Mouse (Mus musculus) hindbrain, postnatal 0 days (tissue): ENCODE results near the gene Tmie. TPM values are rescaled to one million over a fixed set of nuclear protein-coding genes. Genes with fewer than 3 reads are reported as not detected.

Experiments
- ATAC-seq: fragments of 200-750 bp; cut with Nextera tagmentation; 2 replicates; pipeline ENCODE4 v1.8.0; 2017; ENCODE audit warnings: mild to moderate bottlenecking, moderate TSS enrichment, moderate library complexity
- DNase-seq: peaks from one replicate; pipeline ENCODE4 v3.0.0-alpha.2; 2015; ENCODE audit warnings: low spot score
- H3K27ac ChIP-seq: fragments of 300-500 bp; sonication (generic); 2 replicates; pipeline ENCODE4 v1.5.1; 2014; ENCODE audit warnings: mild to moderate bottlenecking
- H3K27me3 ChIP-seq: fragments of 300-500 bp; sonication (generic); 2 replicates; pipeline ENCODE4 v1.6.1; 2014; ENCODE audit warnings: low read length, mixed read lengths; ENCODE audit not compliant: insufficient read depth
- H3K36me3 ChIP-seq: fragments of 300-500 bp; sonication (generic); 2 replicates; pipeline ENCODE4 v1.6.1; 2014; ENCODE audit warnings: low read length, mixed read lengths; ENCODE audit not compliant: insufficient read depth
- H3K4me1 ChIP-seq: fragments of 300-500 bp; sonication (generic); 2 replicates; pipeline ENCODE4 v1.6.1; 2014; ENCODE audit warnings: antibody characterized with exemption, low read length, mixed read lengths; ENCODE audit not compliant: insufficient read depth
- H3K4me2 ChIP-seq: fragments of 300-500 bp; sonication (generic); 2 replicates; pipeline ENCODE4 v1.6.1; 2014; ENCODE audit warnings: low read depth, mild to moderate bottlenecking, low read length, moderate library complexity, mixed read lengths
- H3K4me3 ChIP-seq: fragments of 300-500 bp; sonication (generic); 2 replicates; pipeline ENCODE4 v1.5.1; 2014; ENCODE audit warnings: low read length
- H3K9ac ChIP-seq: fragments of 300-500 bp; sonication (generic); replicated peaks from 2 replicates; pipeline ENCODE4 v1.6.1; 2014; ENCODE audit warnings: mild to moderate bottlenecking, low read length, moderate library complexity, mixed read lengths
- H3K9me3 ChIP-seq: fragments of 300-500 bp; sonication (generic); 2 replicates; pipeline ENCODE4 v1.6.1; 2016; ENCODE audit warnings: low read length, mixed read lengths
- CTCF ChIP-seq: IDR thresholded peaks from 2 replicates; pipeline ENCODE4 v1.5.1; 2016; ENCODE audit warnings: antibody characterized with exemption, control low read depth, low read depth
- WGBS: fragments of 180-500 bp; shearing (Covaris S2); extraction: QIAGEN DNeasy Blood & Tissue Kit; methylation state at CpG from one replicate; pipeline ENCODE4 v1.1.7; 2014; 5-methylcytosine and 5-hydroxymethylcytosine counted together
- polyA plus RNA-seq: library from polyadenylated mRNA; unstranded; fragments of >200 nt; fragmentation: Nextera tagmentation; extraction: Ambion mirVana; gene quantifications from 2 replicates; pipeline ENCODE4 v1.2.1, GENCODE M21; 2015
- total RNA-seq: library from RNA; depleted of rRNA; stranded (reverse); fragments of >200 nt; gene quantifications from 2 replicates; pipeline ENCODE4 v1.2.3, GENCODE M21; 2014

Tmie gene
- total and polyA plus RNA-seq, 2 experiments from 2014 or later, result 6.2 to 6.8 TPM

DNA sequence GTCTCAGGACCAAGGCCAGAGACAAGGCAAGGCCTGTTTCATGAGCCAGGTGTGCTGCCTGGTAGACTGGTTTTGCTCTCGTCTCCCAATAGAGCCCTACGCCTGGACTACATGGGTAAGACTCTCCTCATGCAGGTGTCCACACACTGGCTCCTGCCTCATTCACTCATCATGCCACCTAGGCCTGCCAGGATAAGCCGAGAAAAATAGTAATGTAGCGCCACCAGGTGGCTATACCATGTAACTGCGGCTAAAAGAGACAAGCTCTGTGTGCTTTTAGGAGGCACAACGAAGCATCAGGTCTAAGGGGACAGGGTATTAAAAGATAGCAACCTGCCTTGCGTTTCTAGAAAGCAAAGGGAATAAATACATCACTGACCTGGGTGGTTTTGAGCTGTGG, 8.9 kb downstream of the Tmie start:
- Histone ChIP-seq H3K36me3 (no peaks in the 10 kb centered on the region), H3K27me3 (no peaks in the 10 kb centered on the region), H3K9me3 (no peaks in the 10 kb centered on the region), H3K4me1 (peaks cover 20% of the 10 kb centered on the region), H3K27ac (no peak overlapping the region), H3K4me2 (no peak overlapping the region), H3K9ac (no peak overlapping the region), H3K4me3 (no peak overlapping the region)
- ATAC-seq, result no peak; the same call in 1 of the 2 replicates
- 22% methylated on average over 7 of the region's 7 CpGs for WGBS
- peak; percentile 85 for TF ChIP-seq CTCF
- DNase-seq, result peak; percentile 78

GRCm38 (mm10) chr9:110858967-110859596, 20.8 kb downstream of the Tmie start:
- H3K9ac ChIP-seq, result no peak overlapping the region
- TF ChIP-seq CTCF, result no peak

DNA sequence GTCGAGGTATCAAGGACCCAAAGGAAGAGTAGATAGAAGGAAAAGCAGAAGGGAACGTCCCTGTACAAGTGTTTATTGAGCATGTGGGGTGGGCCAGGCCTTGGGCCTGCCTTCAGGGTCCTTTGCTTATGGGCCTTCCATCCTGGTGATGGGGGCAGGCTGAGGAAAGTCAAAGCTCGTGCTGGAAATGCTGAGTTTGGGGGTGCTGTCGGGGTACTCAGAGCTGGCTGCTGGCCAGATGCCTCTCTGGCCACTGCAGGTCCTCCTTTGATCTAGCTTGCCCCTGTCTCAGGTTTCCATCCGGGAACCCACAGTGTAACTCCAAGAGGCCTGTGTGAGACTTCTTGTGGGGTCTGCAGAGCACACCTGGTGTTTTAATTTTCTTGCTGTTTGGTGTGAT, 21.4 kb downstream of the Tmie start:
- Histone ChIP-seq H3K27ac (no peak overlapping the region), H3K36me3 (no peaks in the 10 kb centered on the region), H3K4me2 (no peak overlapping the region), H3K9ac (no peak overlapping the region), H3K27me3 (no peaks in the 10 kb centered on the region), H3K9me3 (no peaks in the 10 kb centered on the region), H3K4me1 (no peaks in the 10 kb centered on the region), H3K4me3 (no peak overlapping the region)
- no peak for ATAC-seq
- 61% methylated on average over 5 of the region's 5 CpGs for WGBS
- no peak for DNase-seq
- no peak for TF ChIP-seq CTCF

More at GRCm38 (mm10) chr9:110858967-110859596, 20.8 kb downstream of the Tmie start:
- DNase-seq (no peak), ATAC-seq (no peak)
- Histone ChIP-seq H3K27ac (no peak overlapping the region), H3K4me3 (no peak overlapping the region), H3K4me1 (no peaks in the 10 kb centered on the region), H3K36me3 (no peaks in the 10 kb centered on the region), H3K9me3 (no peaks in the 10 kb centered on the region), H3K4me2 (no peak overlapping the region), H3K27me3 (no peaks in the 10 kb centered on the region)
- WGBS, result 83% methylated on average over 5 of the region's 5 CpGs

- no peak within 1 kb of the TSS for H3K27ac ChIP-seq
- H3K4me2 ChIP-seq, result peak within 1 kb of the TSS; percentile 52
- ATAC-seq, result 0 out of 2 replicates have a peak, but pooled peaks have one; percentile 18
- no peak within 1 kb of the TSS; the same call in 1 of the 2 replicates for H3K9ac ChIP-seq
- H3K4me1 ChIP-seq, result no peaks in the 10 kb centered on the region
- H3K27me3 ChIP-seq, result no peaks in the 10 kb centered on the region
- H3K36me3 ChIP-seq, result no peaks in the 10 kb centered on the region
- DNase-seq, result peak; percentile 52
- H3K9me3 ChIP-seq, result no peaks in the 10 kb centered on the region
- H3K4me3 ChIP-seq, result peak within 1 kb of the TSS; percentile 24
- TF ChIP-seq CTCF, result peak; percentile 61
- 10% methylated on average over 43 of the region's 50 CpGs for WGBS
Measured at GRCm38 (mm10) chr9:110857781-110858472, 22.0 kb downstream of the Tmie start, which contains the start of gene Prss50. Prss50 (plus strand) TSS chr9:110857967.

DNA sequence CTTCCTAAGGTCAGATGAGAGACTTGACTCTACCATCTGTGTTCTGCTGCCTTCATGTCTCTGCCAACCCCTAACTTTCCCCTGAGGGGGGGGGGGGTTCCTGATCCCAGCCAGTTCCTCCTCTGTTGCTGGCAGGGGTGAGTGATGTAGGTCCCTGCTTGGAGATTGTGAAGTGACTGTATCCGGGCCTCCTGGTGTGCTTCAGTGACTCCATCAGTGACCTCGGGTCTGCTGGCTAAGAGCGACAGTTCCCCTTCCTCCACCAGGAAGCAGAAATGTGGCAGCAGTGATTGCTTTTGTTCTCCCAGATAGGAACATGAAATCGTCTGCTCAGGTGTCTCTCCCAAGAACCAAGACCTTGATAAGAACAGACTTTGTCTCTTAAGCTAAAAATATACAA, 23.0 kb downstream of the Tmie start:
- WGBS, result 62% methylated on average over 4 of the region's 4 CpGs

DNA sequence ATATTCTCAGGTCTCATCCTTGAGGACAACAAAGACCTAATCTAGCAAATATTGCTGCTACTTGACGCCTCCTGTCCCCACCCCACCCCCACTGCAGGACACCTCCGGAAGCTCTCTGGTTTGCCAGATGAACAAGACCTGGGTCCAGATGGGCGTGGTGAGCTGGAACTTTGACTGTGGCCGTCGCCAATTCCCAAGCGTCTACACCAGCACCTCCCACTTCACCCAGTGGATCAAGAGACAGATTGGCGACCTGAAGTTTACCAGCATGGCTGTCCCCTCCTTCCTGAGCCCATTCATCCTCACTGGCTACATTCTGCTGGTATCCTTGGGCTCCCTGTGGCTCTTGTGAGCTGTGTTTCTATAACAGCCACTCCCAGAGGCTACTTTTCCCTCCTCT, 24.0 kb downstream of the Tmie start:
- no peak for DNase-seq
- WGBS, result 81% methylated on average over 7 of the region's 7 CpGs
- Histone ChIP-seq H3K4me3 (no peak overlapping the region), H3K4me1 (no peaks in the 10 kb centered on the region), H3K27ac (no peak overlapping the region), H3K9ac (no peak overlapping the region), H3K27me3 (no peaks in the 10 kb centered on the region), H3K9me3 (no peaks in the 10 kb centered on the region), H3K36me3 (no peaks in the 10 kb centered on the region), H3K4me2 (no peak overlapping the region)
- TF ChIP-seq CTCF, result no peak
- no peak for ATAC-seq

More for the DNA sequence above, 23.0 kb downstream of the Tmie start:
- no peak for DNase-seq
- Histone ChIP-seq H3K4me1 (no peaks in the 10 kb centered on the region), H3K27me3 (no peaks in the 10 kb centered on the region), H3K9ac (no peak overlapping the region), H3K9me3 (no peaks in the 10 kb centered on the region), H3K4me3 (no peak overlapping the region), H3K36me3 (no peaks in the 10 kb centered on the region), H3K27ac (no peak overlapping the region), H3K4me2 (no peak overlapping the region)
- ATAC-seq, result no peak
- no peak for TF ChIP-seq CTCF

- Histone ChIP-seq H3K36me3 (no peaks in the 10 kb centered on the region), H3K9me3 (no peaks in the 10 kb centered on the region), H3K4me2 (no peak overlapping the region), H3K9ac (no peak overlapping the region), H3K27ac (no peak overlapping the region), H3K4me3 (no peak overlapping the region), H3K27me3 (no peaks in the 10 kb centered on the region), H3K4me1 (no peaks in the 10 kb centered on the region)
- ATAC-seq, result no peak
- no peak for DNase-seq
- WGBS, result 67% methylated on average over 7 of the region's 7 CpGs
- TF ChIP-seq CTCF, result no peak
Measured at GRCm38 (mm10) chr9:110849162-110849561, 30.8 kb downstream of the Tmie start.
